Mouse (Mus musculus) forebrain, embryonic 11.5 days (tissue): Measurements from ENCODE around the gene Rab19. TPM values are rescaled to one million over a fixed set of nuclear protein-coding genes. Genes with fewer than 3 reads are reported as not detected.
"Not testable (repeated sequence)": the region's sequence is repeated elsewhere in the genome, so short reads cannot be mapped to it uniquely, and the experiment has no call there.

Source experiments
- ATAC-seq: fragments of 200-750 bp; cut with Nextera tagmentation; replicated peaks from 2 replicates; pipeline ENCODE4 v1.8.0; 2017; ENCODE audit warnings: moderate TSS enrichment; ENCODE audit not compliant: low FRiP score
- DNase-seq: peaks from one replicate; pipeline ENCODE4 v3.0.0-alpha.2; 2017; ENCODE audit warnings: low spot score
- H3K27ac ChIP-seq: fragments of 300-500 bp; sonication (generic); 2 replicates; pipeline ENCODE4 v1.5.1; 2014; ENCODE audit warnings: low read depth, low read length
- H3K27me3 ChIP-seq: fragments of 300-500 bp; sonication (generic); 2 replicates; pipeline ENCODE4 v1.6.1; 2014; ENCODE audit warnings: mild to moderate bottlenecking, low read length, mixed read lengths; ENCODE audit not compliant: control insufficient read depth, insufficient read depth
- H3K36me3 ChIP-seq: fragments of 300-500 bp; sonication (generic); 2 replicates; pipeline ENCODE4 v1.6.1; 2014; ENCODE audit warnings: mild to moderate bottlenecking, low read length, moderate library complexity, mixed read lengths; ENCODE audit not compliant: control insufficient read depth, insufficient read depth
- H3K4me1 ChIP-seq: fragments of 300-500 bp; sonication (generic); replicated peaks from 2 replicates; pipeline ENCODE4 v1.6.1; 2014; ENCODE audit warnings: low read length, mixed read lengths; ENCODE audit not compliant: control insufficient read depth, insufficient read depth
- H3K4me2 ChIP-seq: fragments of 300-500 bp; sonication (generic); 2 replicates; pipeline ENCODE4 v1.6.1; 2014; ENCODE audit warnings: low read depth, mild to moderate bottlenecking, low read length, moderate library complexity, mixed read lengths; ENCODE audit not compliant: severe bottlenecking
- H3K4me3 ChIP-seq: fragments of 300-500 bp; sonication (generic); 2 replicates; pipeline ENCODE4 v1.5.1; 2014; ENCODE audit warnings: low read depth, low read length
- H3K9ac ChIP-seq: fragments of 300-500 bp; sonication (generic); 2 replicates; pipeline ENCODE4 v1.6.1; 2014; ENCODE audit warnings: low read length
- H3K9me3 ChIP-seq: fragments of 300-500 bp; sonication (generic); 2 replicates; pipeline ENCODE4 v1.6.1; 2016; ENCODE audit warnings: low read length, mixed read lengths; ENCODE audit not compliant: control insufficient read depth
- WGBS: fragments of 180-500 bp; shearing (Covaris S2); extraction: QIAGEN DNeasy Blood & Tissue Kit; methylation state at CpG from one replicate; pipeline ENCODE4 v1.1.7; 2014; 5-methylcytosine and 5-hydroxymethylcytosine counted together
- polyA plus RNA-seq: library from polyadenylated mRNA; unstranded; fragments of >200 nt; fragmentation: Nextera tagmentation; extraction: Ambion mirVana; gene quantifications from 2 replicates; pipeline ENCODE4 v1.2.1, GENCODE M21; 2014

The Rab19 gene
- polyA plus RNA-seq, 1 experiment from 2014 or later: 0.55 TPM

- Histone ChIP-seq H3K4me1 (0 out of 2 replicates have a peak, but pooled peaks cover 4% of the 10 kb centered on the region), H3K4me2 (no peak overlapping the region), H3K9me3 (no peaks in the 10 kb centered on the region), H3K27ac (no peak overlapping the region), H3K36me3 (no peaks in the 10 kb centered on the region), H3K4me3 (no peak overlapping the region), H3K9ac (no peak overlapping the region), H3K27me3 (no peaks in the 10 kb centered on the region)
- WGBS: 85% methylated on average over 4 of the region's 4 CpGs
- DNase-seq (no peak), ATAC-seq (no peak)
Measured at GRCm38 (mm10) chr6:39373301-39373955, 7.5 kb upstream of the Rab19 start.

DNA sequence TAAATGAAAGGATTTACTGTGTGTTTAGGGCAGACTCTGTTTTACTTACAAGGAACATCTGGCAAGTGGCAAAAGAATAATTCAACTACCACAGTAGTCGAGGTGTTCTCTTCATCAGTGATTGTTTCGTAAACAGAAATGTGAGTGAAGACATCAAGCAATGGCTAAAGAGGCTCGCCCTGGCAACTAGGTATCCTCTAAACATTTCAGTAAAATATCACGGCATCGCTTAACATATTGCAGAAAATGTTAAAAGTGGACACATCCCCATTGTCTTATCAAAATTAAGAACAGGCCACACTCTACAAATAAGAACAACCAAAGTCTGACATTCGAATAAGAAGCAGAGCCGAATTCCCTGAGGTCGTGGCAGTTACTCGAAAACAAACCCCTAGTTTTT is 4.2 kb upstream of the Rab19 start:
- no peak for ATAC-seq
- Histone ChIP-seq H3K9ac (peak overlapping the region; percentile 88), H3K4me3 (peak overlapping the region; percentile 93), H3K27me3 (peaks cover 2% of the 10 kb centered on the region; the same call in 1 of the 2 replicates), H3K4me2 (peak overlapping the region; percentile 83), H3K9me3 (no peaks in the 10 kb centered on the region), H3K27ac (no peak overlapping the region), H3K4me1 (0 out of 2 replicates have a peak, but pooled peaks cover 4% of the 10 kb centered on the region), H3K36me3 (no peaks in the 10 kb centered on the region)
- DNase-seq: peak; percentile 38
- 30% methylated on average over 9 of the region's 9 CpGs for WGBS

GRCm38 (mm10) chr6:39377311-39377827 is 3.6 kb upstream of the Rab19 start, which contains the start of gene Slc37a3:
Gene Slc37a3 (minus strand): TSS chr6:39377675.
- Histone ChIP-seq H3K4me3 (peak within 1 kb of the TSS; percentile 93), H3K27ac (no peak within 1 kb of the TSS), H3K9me3 (no peaks in the 10 kb centered on the region), H3K9ac (peak within 1 kb of the TSS; percentile 88), H3K4me2 (peak within 1 kb of the TSS; percentile 83), H3K4me1 (0 out of 2 replicates have a peak, but pooled peaks cover 4% of the 10 kb centered on the region), H3K36me3 (no peaks in the 10 kb centered on the region), H3K27me3 (peaks cover 2% of the 10 kb centered on the region; the same call in 1 of the 2 replicates)
- DNase-seq (peak; percentile 94), ATAC-seq (peak; percentile 92)
- 0% methylated on average over 43 of the region's 43 CpGs for WGBS

- DNase-seq, H3K27ac ChIP-seq, H3K4me3 ChIP-seq, H3K4me2 ChIP-seq, H3K36me3 ChIP-seq, H3K27me3 ChIP-seq, H3K9me3 ChIP-seq, H3K9ac ChIP-seq, ATAC-seq, H3K4me1 ChIP-seq: not testable (repeated sequence)
- WGBS: 75% methylated on average over 13 of the region's 13 CpGs
Measured at GRCm38 (mm10) chr6:39378161-39378835, 2.7 kb upstream of the Rab19 start.

DNA sequence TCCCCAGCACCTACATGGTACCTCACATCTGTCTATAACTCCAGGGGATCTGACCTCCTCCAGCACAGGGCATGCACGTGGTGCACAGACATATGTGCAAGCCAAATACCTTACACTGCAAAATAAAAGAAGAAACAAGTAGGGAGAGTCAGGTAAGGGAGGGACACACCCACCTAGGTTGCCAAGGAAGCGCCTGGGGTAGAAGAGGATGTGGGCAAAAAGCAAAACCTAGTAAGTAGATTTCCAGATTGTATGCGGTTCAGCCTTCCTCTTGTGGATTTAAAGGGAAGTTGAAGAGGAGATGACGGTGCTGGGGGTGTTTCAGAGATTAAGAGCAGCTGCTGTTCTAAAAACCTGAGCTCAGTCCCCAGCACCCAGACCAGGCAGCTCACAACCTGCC is 1.8 kb upstream of the Rab19 start:
- ATAC-seq: no peak
- H3K36me3 ChIP-seq: no peaks in the 10 kb centered on the region
- H3K27me3 ChIP-seq: peaks cover 2% of the 10 kb centered on the region; the same call in 1 of the 2 replicates
- no peak overlapping the region for H3K27ac ChIP-seq
- H3K4me2 ChIP-seq: no peak overlapping the region
- no peak overlapping the region for H3K9ac ChIP-seq
- WGBS: 59% methylated on average over 4 of the region's 4 CpGs
- no peak overlapping the region for H3K4me3 ChIP-seq
- DNase-seq: no peak
- H3K4me1 ChIP-seq: 0 out of 2 replicates have a peak, but pooled peaks cover 4% of the 10 kb centered on the region
- H3K9me3 ChIP-seq: no peaks in the 10 kb centered on the region

GRCm38 (mm10) chr6:39379749-39380148 is 1.2 kb upstream of the Rab19 start:
- H3K9me3 ChIP-seq: no peaks in the 10 kb centered on the region
- H3K4me1 ChIP-seq: 0 out of 2 replicates have a peak, but pooled peaks cover 4% of the 10 kb centered on the region
- DNase-seq (no peak), ATAC-seq (no peak)
- no peak overlapping the region for H3K9ac ChIP-seq
- no peak overlapping the region for H3K4me3 ChIP-seq
- no peak overlapping the region for H3K27ac ChIP-seq
- peaks cover 2% of the 10 kb centered on the region; the same call in 1 of the 2 replicates for H3K27me3 ChIP-seq
- WGBS: 82% methylated on average over 8 of the region's 8 CpGs
- H3K4me2 ChIP-seq: no peak overlapping the region
- no peaks in the 10 kb centered on the region for H3K36me3 ChIP-seq

DNA sequence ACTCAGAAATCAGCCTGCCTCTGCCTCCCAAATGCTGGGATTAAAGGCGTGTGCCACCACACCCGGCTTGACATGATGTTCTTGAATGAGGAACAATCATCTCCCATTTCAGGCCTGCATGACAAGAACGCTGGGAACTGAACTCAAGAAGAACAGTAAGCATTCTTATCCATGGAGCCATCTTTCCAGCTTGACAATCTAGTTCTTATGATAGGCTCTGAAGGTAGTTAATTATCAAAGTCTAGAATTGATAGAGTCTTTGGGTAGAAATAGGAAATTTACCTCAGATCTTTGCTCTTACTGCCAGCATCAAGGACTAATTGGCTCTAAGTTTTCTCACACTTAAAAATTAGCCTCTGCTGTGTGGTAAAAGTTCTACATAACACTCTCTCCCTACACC is 699 bp upstream of the Rab19 start:
- H3K27ac ChIP-seq: no peak overlapping the region
- H3K9ac ChIP-seq: no peak overlapping the region
- no peaks in the 10 kb centered on the region for H3K36me3 ChIP-seq
- H3K4me3 ChIP-seq: no peak overlapping the region
- DNase-seq (no peak), ATAC-seq (no peak)
- no peak overlapping the region for H3K4me2 ChIP-seq
- peaks cover 2% of the 10 kb centered on the region; the same call in 1 of the 2 replicates for H3K27me3 ChIP-seq
- 93% methylated on average over 3 of the region's 3 CpGs for WGBS
- no peaks in the 10 kb centered on the region for H3K9me3 ChIP-seq
- 0 out of 2 replicates have a peak, but pooled peaks cover 4% of the 10 kb centered on the region for H3K4me1 ChIP-seq

DNA sequence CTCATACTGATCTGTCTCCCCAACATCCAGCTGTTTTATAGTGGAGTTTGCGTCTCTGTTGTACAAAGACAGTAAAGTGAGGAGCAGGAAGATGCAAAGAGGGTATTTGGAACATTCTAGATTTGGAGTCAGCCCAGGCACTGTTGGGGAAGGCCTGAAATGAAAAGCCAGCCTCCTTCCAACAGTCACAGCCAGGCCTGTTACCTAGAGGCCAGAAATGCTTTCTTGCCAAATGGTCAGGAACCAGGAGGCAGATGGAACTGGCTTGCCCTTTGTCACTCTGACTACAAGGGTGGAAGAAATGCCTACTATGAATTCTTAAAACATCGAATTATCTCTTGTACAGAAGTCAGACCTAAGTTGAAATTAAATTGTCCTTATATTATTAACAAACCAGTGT is 9.0 kb downstream of the Rab19 start:
- Histone ChIP-seq H3K4me2 (no peak overlapping the region), H3K9ac (no peak overlapping the region), H3K4me1 (no peaks in the 10 kb centered on the region), H3K36me3 (no peaks in the 10 kb centered on the region), H3K4me3 (no peak overlapping the region), H3K9me3 (no peaks in the 10 kb centered on the region), H3K27me3 (no peaks in the 10 kb centered on the region), H3K27ac (no peak overlapping the region)
- WGBS: 95% methylated on average over 2 of the region's 2 CpGs
- DNase-seq (no peak), ATAC-seq (no peak)
